Mouse (Mus musculus) heart, adult 11 months (tissue): ENCODE data around the gene Gnai1.

Experiments
- DNase-seq: peaks from one replicate; pipeline ENCODE4 v3.0.0; 2022

Gnai1 gene

GRCm38 (mm10) chr5:18282095-18282494 is 78.1 kb downstream of the Gnai1 start:
- DNase-seq = no peak

GRCm38 (mm10) chr5:18274352-18274940 is 85.7 kb downstream of the Gnai1 start:
- DNase-seq = no peak

GRCm38 (mm10) chr5:18273291-18274284 is 86.6 kb downstream of the Gnai1 start:
- no peak for DNase-seq

- no peak for DNase-seq
These were observed 109.7 kb downstream of the Gnai1 start for GRCm38 (mm10) chr5:18250379-18251017.

- DNase-seq = no peak
These were observed 111.0 kb downstream of the Gnai1 start for GRCm38 (mm10) chr5:18249132-18249531.

GRCm38 (mm10) chr5:18229396-18229795 is 130.8 kb downstream of the Gnai1 start:
- DNase-seq = no peak

GRCm38 (mm10) chr5:18228866-18229265 is 131.3 kb downstream of the Gnai1 start:
- DNase-seq = no peak

GRCm38 (mm10) chr5:18220873-18221272 is 139.3 kb downstream of the Gnai1 start:
- no peak for DNase-seq

GRCm38 (mm10) chr5:18218292-18218691 is 141.9 kb downstream of the Gnai1 start:
- DNase-seq = no peak

GRCm38 (mm10) chr5:18217856-18218255 is 142.3 kb downstream of the Gnai1 start:
- DNase-seq = no peak
